Mouse (Mus musculus) heart, postnatal 10 days (tissue): ENCODE measurements at regions not wholly inside any gene's neighbourhood (a gene's known extent, or its start where the extent isn't known, plus 50 kb on each side); places are given as distances from the start of the nearest gene placed in this dataset.

Source experiments
- DNase-seq, 2 experiments: peaks; one replicate each; pipeline ENCODE4 v3.0.0; 2021
- intact Hi-C: fragments of 180-260 bp; cut with DNase I; formaldehyde crosslinking; loops from one replicate; pipeline ENCODE4 v1.15.1; 2025

DNA sequence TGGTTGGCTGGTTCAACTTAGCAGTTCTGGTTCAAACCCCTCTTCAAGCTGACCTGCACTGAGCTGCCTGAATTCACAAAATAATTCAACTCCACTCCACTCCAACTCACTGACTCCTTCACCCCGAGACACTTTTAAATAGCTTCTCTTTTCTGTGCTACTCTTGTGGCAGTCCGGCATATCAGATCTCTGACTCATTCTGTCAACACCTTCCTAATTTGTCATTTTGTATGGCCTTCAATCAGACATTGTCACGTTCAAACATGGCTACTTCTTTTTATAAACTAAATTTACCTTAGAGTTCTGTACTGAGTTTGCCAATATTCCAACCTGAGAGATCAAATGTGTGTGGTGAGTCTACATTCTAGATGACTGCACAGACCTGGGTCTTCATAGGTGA, 579.1 kb downstream of the Slitrk1 start:
- no peak for DNase-seq
- intact Hi-C loops: no loop called here

DNA sequence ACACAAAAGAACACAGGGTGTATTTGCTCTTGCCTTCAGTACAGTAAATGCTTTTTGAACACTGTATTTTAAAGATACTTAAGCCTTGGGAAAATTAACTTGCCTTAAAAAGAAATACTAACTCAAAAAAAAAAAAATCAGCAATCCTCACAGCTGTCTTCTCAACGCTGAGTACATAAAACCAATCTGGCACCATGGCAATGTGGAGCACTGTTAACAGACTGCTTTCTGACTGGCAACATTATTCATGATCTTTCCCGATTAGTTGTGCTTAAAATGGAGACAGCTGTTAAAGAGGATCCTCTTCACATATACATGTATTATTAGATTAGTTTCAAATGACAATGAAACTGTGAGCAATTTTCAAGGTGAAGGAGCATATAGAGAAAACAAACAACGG, 587.5 kb downstream of the Slitrk1 start:
- intact Hi-C loops: no loop called here
- no peak for DNase-seq

DNA sequence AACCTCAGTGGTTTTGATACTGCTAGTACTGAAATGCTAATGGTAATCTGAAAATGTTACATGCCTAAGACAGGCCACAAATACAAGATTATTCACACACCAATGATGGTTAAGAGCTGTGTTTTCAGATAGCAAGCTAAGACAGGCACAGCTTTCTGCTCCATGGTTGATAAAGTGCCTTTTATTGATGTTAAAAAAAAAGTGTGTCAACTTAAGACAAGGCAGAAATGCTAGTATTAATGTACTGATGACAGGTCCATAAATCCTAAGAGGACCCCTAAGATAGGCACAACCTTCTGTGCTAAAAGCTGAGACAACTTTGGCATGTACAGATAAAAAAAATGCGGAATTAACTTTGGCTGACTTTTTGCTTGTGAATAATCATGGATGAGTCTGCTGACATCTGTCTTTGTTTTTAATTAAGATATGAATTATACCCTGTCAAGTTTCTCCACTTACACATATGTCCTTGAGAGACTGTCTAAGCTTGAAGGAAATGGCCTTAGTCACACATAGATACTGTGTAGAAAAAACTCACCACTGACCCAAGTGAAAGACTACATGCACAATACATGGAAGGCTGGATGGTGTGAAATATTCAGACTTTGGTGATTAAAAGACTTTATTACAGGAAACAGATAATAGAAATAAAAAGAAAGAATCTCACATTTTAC, 590.5 kb downstream of the Slitrk1 start:
- DNase-seq: no peak
- intact Hi-C loops: no loop called here

DNA sequence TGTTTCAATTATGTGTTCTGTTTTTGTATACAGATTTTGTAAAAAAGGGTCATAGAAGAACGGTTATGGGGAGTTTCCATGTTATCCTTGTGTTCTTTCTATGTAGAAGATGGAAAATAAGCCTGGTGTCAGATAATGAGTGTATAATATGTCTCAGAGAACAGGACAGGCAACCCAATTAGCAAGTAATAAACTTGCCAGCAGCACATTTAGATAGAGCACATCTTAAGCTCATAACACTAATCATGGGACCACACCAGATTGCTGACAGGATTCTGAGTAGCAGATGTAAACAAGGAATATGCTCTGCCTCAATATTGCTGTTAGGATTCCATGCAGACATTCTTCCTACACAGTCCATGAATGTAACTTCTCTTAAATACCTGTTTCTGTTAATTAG, 606.3 kb downstream of the Slitrk1 start:
- intact Hi-C loops: no loop called here
- DNase-seq: no peak

DNA sequence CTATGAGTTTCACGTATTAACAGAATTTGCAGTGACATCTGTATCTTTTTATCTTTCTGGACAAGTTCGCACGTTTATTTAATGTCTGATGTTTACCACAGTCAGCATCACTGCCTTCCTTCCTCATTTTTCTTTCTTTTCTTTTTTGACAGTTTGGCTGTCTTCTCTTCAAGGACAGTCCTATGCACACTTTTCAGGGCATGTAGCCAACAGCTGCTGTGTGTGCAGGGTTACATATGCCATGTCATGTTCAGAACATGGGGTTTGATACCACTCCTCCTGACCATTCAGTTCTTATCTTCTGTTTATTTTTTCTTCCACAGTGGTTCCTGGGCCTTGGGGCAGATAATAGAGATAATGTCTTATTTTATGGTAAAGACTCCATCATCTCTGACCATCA, 634.3 kb downstream of the Slitrk1 start:
- DNase-seq: no peak
- intact Hi-C loops: no loop called here

DNA sequence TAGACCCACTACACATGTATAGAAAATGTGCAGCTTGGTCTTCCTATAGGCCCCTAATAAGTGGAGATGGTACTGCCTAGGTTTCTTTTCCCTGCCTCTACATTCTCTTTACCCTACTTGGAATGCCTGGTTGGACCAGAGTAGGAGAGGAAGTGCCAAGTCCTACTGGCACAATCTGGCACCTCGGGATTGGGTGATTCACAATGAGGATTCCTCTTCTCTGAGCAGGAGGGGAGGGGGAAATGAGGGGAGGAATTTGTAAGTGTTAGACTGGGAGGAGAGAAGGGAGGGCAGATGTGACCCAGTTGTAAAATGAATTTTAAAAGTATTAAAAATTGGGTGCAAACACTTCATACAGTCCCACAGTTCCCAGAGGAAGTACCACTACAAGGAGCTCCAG, 652.9 kb downstream of the Slitrk1 start:
- DNase-seq: no peak
- intact Hi-C loops: no loop called here

DNA sequence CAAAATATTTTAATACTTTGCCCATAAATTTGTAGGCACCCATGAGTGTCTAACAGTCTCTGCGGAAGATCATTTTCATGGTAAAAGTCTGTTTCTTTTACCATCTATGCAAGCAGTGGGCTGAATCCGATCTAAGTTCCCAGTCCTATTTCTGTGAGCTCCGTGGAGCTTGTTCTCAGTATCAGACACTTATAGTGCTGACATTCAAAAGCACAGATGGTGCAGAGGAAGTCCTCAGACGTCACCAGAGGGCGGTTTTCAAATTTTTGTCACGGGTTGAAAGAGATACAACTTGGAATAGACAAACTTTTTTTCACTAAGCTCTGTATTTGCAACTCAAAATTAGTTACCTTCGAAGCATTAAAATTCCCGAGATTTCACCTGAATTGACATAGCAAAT, 666.6 kb downstream of the Slitrk1 start:
- no peak for DNase-seq
- intact Hi-C loops: no loop called here

DNA sequence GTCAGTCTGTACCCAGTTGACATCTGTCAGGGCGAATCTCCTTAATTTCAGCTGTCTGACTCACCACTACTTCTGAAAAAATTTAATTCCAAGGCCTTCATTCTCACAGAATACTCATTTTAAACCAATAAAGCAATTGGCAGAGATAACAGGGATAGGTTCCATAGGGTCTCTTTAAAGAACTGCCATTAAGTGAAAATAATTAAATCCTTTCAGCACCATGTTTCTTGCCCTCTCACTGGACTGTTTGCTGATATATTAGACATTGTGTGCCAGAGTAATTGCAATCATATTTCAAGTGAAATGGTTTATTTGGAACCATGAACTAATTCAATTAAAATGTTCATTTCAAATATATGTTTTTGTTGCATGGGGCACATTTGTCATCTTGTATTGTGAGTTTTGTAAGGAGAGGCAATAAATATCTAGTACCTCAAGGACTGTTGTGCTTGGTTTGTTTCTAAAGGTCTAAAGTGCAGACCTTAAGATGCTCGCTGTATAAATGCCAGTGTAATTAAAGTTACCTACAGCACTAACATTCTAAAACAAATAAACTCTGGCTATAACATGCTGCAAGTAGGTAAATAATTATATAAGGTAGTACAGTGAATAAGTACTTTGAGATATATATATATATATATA, 688.4 kb downstream of the Slitrk1 start:
- DNase-seq: no peak
- intact Hi-C loops: no loop called here

DNA sequence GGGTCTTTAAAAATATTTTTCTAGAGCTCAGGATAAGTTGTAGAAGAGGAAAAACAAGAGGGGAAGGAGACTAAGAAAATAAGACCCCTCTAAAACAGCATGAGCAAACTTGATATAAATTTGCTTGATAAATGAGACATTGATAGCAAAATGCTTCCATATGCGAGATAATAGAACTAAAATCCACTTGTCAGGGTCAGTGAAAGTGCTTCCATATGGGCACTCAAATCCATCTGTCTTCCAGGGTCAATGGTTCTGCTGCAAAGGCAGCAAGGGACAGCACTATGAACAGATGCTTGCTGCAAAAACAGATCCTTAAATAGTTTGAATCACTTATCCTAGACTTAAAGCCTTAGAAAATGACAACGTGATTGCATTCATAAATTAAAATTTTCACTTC, 704.7 kb downstream of the Slitrk1 start:
- intact Hi-C loops: no loop called here
- no peak for DNase-seq

DNA sequence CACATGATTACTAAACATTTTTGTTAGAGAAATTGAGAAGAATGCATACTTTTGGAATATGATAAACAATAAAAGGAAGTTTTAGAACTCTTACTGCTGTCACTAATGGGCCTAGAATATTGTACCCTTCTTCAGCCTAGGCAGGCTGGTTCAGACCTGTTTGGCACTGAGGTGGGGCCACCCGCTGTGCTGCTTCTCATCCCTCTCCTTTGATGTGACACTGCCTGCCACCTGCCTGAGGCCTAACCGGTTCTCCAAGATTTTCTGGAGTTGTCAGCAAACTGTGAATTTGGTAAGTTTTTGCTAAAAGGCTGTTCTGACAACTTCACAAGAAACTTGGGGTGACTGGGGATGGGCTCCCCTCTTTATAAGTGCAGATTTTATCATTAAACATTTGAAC, 714.8 kb downstream of the Slitrk1 start:
- DNase-seq: no peak
- intact Hi-C loops: no loop called here

DNA sequence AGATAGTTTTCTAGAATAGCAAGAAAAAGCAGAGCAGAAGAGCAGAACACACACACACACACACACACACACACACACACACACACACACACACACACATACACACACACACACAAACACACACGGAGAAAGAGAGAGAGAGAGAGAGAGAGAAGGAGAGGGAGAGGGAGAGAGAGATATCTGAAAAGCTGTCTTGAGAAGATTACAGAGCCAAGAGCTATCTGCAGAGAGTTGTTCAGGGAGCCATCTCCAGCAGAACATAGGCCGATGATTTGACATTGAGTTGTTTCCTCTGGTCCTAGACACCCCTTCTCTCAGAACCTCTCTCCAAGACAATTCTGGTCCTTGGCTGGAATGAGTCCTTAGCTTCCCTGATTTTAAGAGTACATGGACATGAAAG, 733.0 kb downstream of the Slitrk1 start:
- intact Hi-C loops: no loop called here

DNA sequence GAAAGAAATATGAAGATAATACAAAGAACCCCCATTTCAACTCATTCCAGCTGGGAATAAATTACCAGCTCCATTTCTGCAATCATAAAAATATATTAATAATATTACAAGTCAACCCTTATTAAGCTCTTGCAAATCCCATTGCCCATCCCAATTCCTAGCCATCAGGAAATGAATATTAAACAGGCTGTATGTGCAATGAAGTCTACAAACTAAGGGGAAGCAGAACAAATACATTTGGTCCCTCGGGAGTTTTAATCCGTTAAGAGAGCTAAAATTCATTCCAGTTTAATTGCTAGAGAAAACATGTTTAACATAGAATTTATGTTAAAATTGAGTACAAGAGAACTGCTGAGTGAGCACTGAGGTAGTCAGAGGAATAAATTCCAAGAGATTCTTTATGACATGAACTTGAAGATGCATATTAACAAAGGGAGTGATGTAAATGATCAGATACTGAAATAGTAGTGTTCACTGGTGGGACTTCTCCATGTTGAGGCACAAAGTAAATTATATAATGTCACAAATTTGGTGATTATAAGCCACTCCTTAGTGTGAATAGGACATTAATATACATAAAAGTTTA, 738.6 kb downstream of the Slitrk1 start:
- DNase-seq: no peak
- intact Hi-C loops: no loop called here

More for the DNA sequence above, 733.0 kb downstream of the Slitrk1 start:
- DNase-seq: no peak

DNA sequence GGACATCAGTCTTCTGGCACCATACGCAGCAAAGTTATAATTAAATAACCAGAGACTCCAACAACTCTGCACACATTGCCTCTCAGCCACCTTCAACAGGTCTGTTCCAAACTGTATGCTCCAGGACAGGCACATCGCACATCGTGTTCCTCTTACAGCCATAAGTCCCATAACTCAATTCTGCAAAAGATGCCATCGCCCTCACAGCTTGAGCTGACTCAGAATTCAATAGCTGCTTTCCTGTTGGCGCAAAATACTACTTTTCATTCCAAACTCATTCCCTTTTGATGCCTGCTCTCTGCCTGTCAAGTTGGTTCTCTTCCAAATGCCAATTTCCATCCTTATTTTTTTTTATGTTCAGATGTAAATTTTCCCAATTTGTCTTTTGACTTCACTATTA, 761.0 kb downstream of the Slitrk1 start:
- no peak for DNase-seq
- intact Hi-C loops: no loop called here

DNA sequence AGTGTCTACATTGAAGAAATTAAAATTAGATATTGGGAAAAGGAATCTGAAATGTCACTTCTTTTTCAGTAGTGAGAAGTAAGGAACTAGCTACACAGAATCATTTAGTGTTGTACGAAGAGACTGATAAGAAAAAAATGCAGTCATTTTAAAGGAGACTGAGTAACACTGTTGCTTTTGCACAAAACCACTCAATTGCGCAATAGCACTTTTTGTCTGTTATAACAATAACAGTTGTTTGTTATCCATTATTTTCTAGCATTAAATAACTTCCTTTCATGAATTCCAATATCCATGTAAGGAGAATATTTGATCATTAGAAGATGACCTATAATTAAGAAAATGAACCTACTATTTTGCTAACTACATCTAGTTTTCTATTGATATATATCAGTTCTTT, 790.8 kb downstream of the Slitrk1 start:
- intact Hi-C loops: no loop called here

DNA sequence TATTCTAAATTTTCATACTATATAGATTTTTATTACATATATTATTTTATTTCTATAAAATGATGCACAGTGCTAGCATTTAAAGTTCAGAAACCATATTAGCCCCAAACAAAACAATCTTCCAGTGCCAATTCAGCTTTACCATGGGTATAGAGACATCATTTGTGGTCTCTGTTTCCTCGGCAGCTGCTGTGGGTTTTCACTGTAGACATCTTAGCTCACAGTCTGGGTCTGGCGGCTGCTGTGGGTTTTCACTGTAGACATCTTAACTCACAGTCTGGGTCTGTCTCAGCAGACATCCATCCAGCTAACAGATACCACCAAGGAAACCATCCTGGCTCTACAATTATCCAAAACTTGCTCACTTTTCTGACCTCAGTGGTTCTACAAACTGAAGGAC, 808.9 kb downstream of the Slitrk1 start:
- DNase-seq: no peak
- intact Hi-C loops: no loop called here

More for the DNA sequence above, 790.8 kb downstream of the Slitrk1 start:
- DNase-seq: no peak

DNA sequence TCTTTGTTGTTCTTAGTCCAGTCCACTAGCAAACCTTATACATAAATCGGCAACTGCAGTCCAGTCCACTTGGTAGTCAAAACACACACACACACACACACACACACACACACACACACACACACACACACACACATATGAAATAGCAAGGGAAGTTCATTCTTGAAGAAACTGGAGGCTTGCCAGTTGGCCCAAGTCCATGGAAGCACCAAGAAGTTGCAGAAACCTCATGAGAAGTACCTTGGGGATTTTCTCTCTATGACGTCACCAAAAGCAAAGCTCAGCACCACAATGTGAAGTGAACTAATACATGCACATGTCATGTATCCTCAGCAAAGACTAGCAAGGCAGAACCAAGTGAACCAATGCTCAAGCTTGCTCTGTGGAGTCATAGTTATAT, 823.0 kb downstream of the Slitrk1 start:
- intact Hi-C loops: no loop called here
- DNase-seq: peak in 1 of 2 experiments; percentile 1

DNA sequence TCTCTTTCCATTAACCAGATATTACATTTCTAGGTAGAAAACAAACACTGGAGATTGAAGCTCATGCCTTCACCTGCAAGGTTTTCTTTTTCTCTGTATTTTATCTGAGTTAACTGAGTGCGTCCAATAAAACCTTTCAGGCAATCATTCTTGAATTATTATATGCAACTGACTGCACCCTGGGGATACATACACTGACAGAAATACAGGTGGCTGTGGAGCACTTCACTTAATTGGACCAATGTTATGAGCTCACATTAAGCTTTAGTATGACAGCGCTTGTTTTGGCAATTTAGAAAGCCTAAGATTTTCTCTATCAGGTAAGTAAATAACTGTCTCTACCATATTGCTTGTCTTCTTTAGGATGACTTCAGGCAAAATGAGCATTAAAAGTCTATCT, 864.0 kb downstream of the Slitrk1 start:
- intact Hi-C loops: no loop called here
- DNase-seq: no peak

DNA sequence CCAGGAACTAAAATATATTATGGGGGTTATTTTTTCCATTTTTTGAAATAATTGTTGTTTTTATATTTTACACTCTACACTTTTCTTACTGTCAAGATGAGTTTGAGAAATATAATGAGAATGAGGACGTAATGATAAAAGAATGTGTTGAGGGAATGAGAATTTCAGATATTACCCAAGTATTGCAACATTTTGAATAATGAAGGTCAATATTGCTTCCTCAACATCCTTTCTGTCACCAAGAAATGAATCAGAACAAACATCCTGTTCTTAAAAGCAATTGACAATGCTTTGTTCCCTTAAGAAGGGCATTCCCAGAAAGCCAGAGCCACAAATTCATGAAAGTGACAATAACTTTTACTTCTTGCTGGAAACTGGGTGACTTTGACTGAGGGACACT, 878.0 kb downstream of the Slitrk1 start:
- intact Hi-C loops: no loop called here
- no peak for DNase-seq

DNA sequence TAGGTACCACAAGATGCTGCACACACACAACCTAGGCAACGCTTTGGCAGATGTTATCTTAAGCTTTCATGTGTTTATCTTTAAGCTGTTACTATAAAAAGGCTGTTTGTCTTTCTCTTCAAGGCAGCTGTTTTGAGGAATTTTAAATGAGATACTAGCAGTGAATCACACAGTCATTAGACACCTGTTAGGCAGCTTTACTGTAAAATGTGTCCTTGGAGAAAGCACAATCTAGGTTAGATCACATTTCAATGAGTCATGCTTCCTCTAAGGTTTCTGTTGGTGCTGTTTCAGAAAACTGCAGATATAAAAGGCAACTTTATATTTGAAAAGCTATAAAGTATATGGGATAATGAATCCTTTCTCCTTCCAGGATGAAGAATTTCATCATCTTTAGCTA, 879.8 kb downstream of the Slitrk1 start:
- intact Hi-C loops: no loop called here
- DNase-seq: no peak

DNA sequence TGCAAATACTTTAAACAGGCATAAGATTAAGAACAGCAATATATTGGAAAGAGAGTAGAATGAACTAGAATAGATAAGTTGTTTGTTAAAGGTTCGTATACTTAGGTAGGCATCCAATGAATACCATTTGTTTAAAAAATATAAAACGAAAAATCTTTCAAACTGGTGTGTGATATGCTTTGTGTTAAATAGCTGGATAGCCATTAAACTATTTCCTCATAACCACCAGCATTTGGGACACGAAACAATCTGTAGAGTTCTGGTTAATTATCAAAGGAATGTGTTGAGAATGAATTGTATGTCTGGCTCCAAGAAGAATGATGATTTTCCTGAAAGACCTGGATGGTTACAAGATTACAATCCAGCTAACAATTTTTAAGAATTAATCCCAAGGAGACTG, 891.4 kb downstream of the Slitrk1 start:
- intact Hi-C loops: no loop called here
- no peak for DNase-seq

DNA sequence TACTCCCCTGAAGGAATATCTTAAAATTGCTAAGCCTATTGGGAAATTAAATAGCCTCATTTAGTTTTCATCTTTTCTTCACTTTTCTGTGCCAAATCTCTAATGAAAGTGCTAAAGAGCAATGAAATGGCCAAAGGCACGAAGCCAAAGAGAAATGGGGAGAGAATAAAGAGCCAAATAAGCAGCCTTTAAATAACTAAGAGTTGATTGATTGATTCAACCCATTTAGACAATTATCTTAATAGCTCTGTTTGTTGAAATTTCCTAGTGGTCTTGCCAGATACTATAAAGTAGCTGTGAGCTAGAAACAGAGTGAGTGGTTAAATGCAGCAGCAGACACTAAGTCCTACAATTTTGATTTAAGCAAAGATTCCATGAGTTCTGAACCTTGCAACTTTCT, 891.9 kb downstream of the Slitrk1 start:
- no peak for DNase-seq
- intact Hi-C loops: no loop called here

DNA sequence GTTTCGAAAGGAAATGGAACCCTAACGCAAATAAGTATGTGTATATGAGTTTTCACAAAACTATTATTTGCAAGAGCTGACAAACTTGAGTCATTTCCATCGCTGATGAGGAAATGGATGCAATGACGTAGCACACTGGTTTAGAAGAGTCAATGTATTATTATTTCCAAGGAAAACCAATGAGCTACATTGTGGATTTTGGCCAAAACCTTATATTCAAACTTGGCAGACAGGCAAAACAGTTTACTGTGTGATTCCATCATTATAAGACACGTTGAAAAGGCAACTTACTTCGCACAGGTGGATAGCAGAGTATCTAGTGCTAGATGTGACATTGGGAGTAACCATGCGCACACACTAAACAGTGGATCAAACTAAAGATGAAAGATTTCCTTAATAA, 892.6 kb downstream of the Slitrk1 start:
- intact Hi-C loops: no loop called here
- no peak for DNase-seq
